Mouse (Mus musculus): ENCODE data around the gene Spats1.

DNA sequence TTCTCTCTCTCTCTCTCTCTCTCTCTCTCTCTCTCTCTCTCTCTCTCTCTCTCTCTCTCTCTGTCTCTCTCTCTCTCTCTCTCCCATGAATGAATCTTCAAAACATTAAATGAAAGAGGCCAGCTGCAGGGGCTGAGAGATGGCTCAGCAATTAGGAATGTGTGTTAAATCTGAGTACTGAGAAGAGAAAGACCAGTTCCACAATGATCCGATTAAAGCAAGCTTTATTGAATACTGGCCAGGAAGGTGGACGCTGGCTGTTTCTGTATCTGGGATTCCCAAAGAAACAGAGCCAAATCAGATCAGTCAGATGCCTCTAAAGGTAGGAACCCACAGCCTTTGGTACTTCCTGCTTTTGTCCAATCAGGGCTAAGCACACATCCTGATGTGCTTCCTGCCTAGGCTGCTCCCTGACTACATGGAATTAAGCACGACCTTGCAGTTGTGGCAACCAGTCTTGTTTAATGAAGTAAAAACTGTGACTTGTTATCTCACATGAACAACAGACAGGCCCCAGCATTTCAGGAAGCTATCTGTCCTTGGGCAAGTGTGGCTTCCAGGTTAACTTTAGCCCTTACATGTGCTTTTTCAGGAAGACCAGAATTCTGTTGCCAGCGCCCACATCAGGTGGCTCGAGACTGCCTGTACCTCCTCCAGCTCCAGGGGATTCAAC is 28.2 kb upstream of the Spats1 start:
- no peak for TF ChIP-seq CTCF (IDR thresholded peaks at IDR 0.05; ENCODE audit: low read depth)
- TF ChIP-seq EP300 (IDR thresholded peaks at IDR 0.05; ENCODE audit: low read depth) = no peak
